Mouse (Mus musculus) neural tube, embryonic 15.5 days (tissue): Measurements from ENCODE around the gene Ddb2. TPM values are rescaled to one million over a fixed set of nuclear protein-coding genes. Genes with fewer than 3 reads are reported as not detected.

Experiments
- polyA plus RNA-seq: library from polyadenylated mRNA; unstranded; fragments of >200 nt; fragmentation: Nextera tagmentation; extraction: Ambion mirVana; gene quantifications from 2 replicates; pipeline ENCODE4 v1.2.1, GENCODE M21; 2015

Gene Ddb2
- polyA plus RNA-seq, 1 experiment from 2014 or later: 17.5 TPM

Other genes starting within 250 kb of the Ddb2 start
- gene Rapsn, start 201.4 kb downstream of the Ddb2 start, polyA plus RNA-seq: 2.7 TPM in 2 replicates
- 234 and 240 TPM in 2 replicates for gene Psmc3, start 183.0 kb downstream of the Ddb2 start, polyA plus RNA-seq
- gene Slc39a13, start 166.6 kb downstream of the Ddb2 start, polyA plus RNA-seq: 35.5 and 43.2 TPM in 2 replicates
- gene Spi1, start 154.6 kb downstream of the Ddb2 start, polyA plus RNA-seq: 3.6 and 6.7 TPM in 2 replicates
- gene Mybpc3, start 118.8 kb downstream of the Ddb2 start, polyA plus RNA-seq: 0.33 TPM in 1 of 2 replicates, not detected in the other
- 49.0 and 54.5 TPM in 2 replicates for gene Madd, start 53.1 kb downstream of the Ddb2 start, polyA plus RNA-seq
- 2.4 and 3.1 TPM in 2 replicates for gene Nr1h3, start 34.1 kb downstream of the Ddb2 start, polyA plus RNA-seq
- 35.1 and 36.6 TPM in 2 replicates for gene Acp2, start 34.1 kb downstream of the Ddb2 start, polyA plus RNA-seq
- 20.0 and 21.8 TPM in 2 replicates for gene Pacsin3, start 19.0 kb upstream of the Ddb2 start, polyA plus RNA-seq
- gene Arfgap2, start 28.0 kb upstream of the Ddb2 start, polyA plus RNA-seq: 62.0 and 68.9 TPM in 2 replicates
- gene 1110051M20Rik, start 207.7 kb upstream of the Ddb2 start, polyA plus RNA-seq: 133 and 141 TPM in 2 replicates
- 6.8 and 7.3 TPM in 2 replicates for gene Lrp4, start 220.5 kb upstream of the Ddb2 start, polyA plus RNA-seq